Mouse (Mus musculus) CH12F3 (cell line): ENCODE results near the gene Ppp1cc.
"Not testable (repeated sequence)": the region's sequence is repeated elsewhere in the genome, so short reads cannot be mapped to it uniquely, and the experiment has no call there.

Source experiments
- in situ Hi-C: fragments of 300-500 bp; cut with MboI; formaldehyde crosslinking; loops from 2 replicates; pipeline ENCODE4 v1.14.3; 2020; ENCODE audit warnings: low sequenced_read_pairs

Gene Ppp1cc

GRCm38 (mm10) chr5:122210890-122211289 lies 52.8 kb downstream of the Ppp1cc start:
- in situ Hi-C loops = no loop called here

GRCm38 (mm10) chr5:122212125-122212524 lies 54.0 kb downstream of the Ppp1cc start:
- in situ Hi-C loops = no loop called here

GRCm38 (mm10) chr5:122212820-122213219 lies 54.7 kb downstream of the Ppp1cc start:
- in situ Hi-C loops = not testable (repeated sequence)

GRCm38 (mm10) chr5:122213861-122214260 lies 55.8 kb downstream of the Ppp1cc start:
- in situ Hi-C loops = no loop called here

GRCm38 (mm10) chr5:122217636-122218035 lies 59.6 kb downstream of the Ppp1cc start:
- in situ Hi-C loops = no loop called here

GRCm38 (mm10) chr5:122218109-122218905 lies 60.2 kb downstream of the Ppp1cc start:
- in situ Hi-C loops = no loop called here

GRCm38 (mm10) chr5:122218928-122219327 lies 60.9 kb downstream of the Ppp1cc start:
- in situ Hi-C loops = no loop called here

GRCm38 (mm10) chr5:122219655-122220629 lies 61.9 kb downstream of the Ppp1cc start:
- in situ Hi-C loops = no loop called here

GRCm38 (mm10) chr5:122221085-122221484 lies 63.0 kb downstream of the Ppp1cc start:
- in situ Hi-C loops = no loop called here

GRCm38 (mm10) chr5:122224291-122224690 lies 66.2 kb downstream of the Ppp1cc start:
- in situ Hi-C loops = no loop called here
